Comparison of ENCODE assay signal across 8 mouse cellular contexts in the genomic region with DNA sequence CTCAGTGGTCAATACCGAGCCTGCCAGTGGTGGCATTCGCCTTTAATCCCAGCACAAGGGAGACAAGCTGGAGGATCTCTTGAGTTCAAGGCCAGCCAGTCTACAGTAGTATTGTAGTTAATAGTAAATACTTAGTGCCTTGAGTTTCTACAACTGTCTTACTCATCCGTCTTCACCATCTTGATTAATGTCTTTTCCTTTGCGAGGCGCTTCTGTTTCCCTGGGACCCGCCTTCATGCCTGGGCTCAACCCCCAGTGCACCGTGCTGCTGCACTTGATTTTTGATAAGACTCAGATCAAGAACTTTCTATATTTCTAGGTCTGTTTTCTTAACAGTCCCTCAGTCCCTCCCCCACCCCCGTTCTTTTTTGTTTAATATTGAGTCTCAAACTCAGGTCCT. TPM values are rescaled to one million over a fixed set of nuclear protein-coding genes. Genes with fewer than 3 reads are reported as not detected.
DNase-seq lines count a peak whose midpoint lies in the region; ATAC-seq and TF ChIP-seq lines count a peak whose summit lies in the region.

No protein-coding gene starts in this region.

- TF ChIP-seq POLR2A in olfactory bulb, adult 2 months (IDR thresholded peaks at IDR 0.05; ENCODE audit: insufficient read depth, low read depth, low read length), result no peak

- peak overlapping the region; percentile 100 for H3K4me2 ChIP-seq in lung, embryonic 14.5 days
- H3K4me2 ChIP-seq in embryonic facial prominence, embryonic 13.5 days, result peak overlapping the region; percentile 100
- peak overlapping the region; percentile 100 for H3K4me2 ChIP-seq in limb, embryonic 13.5 days (replicated peaks)

- H3K27ac ChIP-seq in lung, embryonic 14.5 days (ENCODE audit: low read depth), result no peak overlapping the region
- no peak overlapping the region for H3K27ac ChIP-seq in embryonic facial prominence, embryonic 13.5 days
- no peak overlapping the region for H3K27ac ChIP-seq in limb, embryonic 13.5 days
- no peak overlapping the region for H3K27ac ChIP-seq in olfactory bulb, adult 2 months (ENCODE audit: insufficient read depth, low read depth, low read length)

- no peak for TF ChIP-seq CTCF in lung, embryonic 14.5 days (IDR thresholded peaks at IDR 0.05; ENCODE audit: low read depth)
- no peak for TF ChIP-seq CTCF in olfactory bulb, adult 2 months (IDR thresholded peaks at IDR 0.05; ENCODE audit: insufficient read depth, low read depth, low read length)

- no peaks in the 10 kb centered on the region for H3K9me3 ChIP-seq in lung, embryonic 14.5 days (ENCODE audit: low read depth, low read length)
- H3K9me3 ChIP-seq in embryonic facial prominence, embryonic 13.5 days, result no peaks in the 10 kb centered on the region
- H3K9me3 ChIP-seq in limb, embryonic 13.5 days, result 0 out of 2 replicates have a peak, but pooled peaks cover 5% of the 10 kb centered on the region

- WGBS in lung, embryonic 14.5 days, result 29% methylated on average over 8 of the region's 8 CpGs
- WGBS in embryonic facial prominence, embryonic 13.5 days, result 41% methylated on average over 8 of the region's 8 CpGs
- 42% methylated on average over 8 of the region's 8 CpGs for WGBS in limb, embryonic 13.5 days
- WGBS in olfactory bulb, adult 2 months, result 31% methylated on average over 8 of the region's 8 CpGs

- no peak for DNase-seq in lung, embryonic 14.5 days
- no peak for DNase-seq in lung, adult 18-20 months
- no peak for DNase-seq in gastrocnemius, adult 8-10 months (ENCODE audit: low spot score in 2 of 2)
- DNase-seq in spleen, postnatal 10 days (ENCODE audit: low spot score in 2 of 2), result no peak
- no peak for DNase-seq in urinary bladder, postnatal 4 days (ENCODE audit: low spot score in 2 of 2)

- no peak overlapping the region; the same call in 1 of the 2 replicates for H3K9ac ChIP-seq in lung, embryonic 14.5 days
- H3K9ac ChIP-seq in embryonic facial prominence, embryonic 13.5 days, result peak overlapping the region; percentile 83; the same call in 1 of the 2 replicates
- peak overlapping the region; percentile 39; the same call in 1 of the 2 replicates for H3K9ac ChIP-seq in limb, embryonic 13.5 days

- H3K4me1 ChIP-seq in lung, embryonic 14.5 days (ENCODE audit: insufficient read depth), result 0 out of 2 replicates have a peak, but pooled peaks cover 3% of the 10 kb centered on the region
- H3K4me1 ChIP-seq in embryonic facial prominence, embryonic 13.5 days, result peaks cover 15% of the 10 kb centered on the region
- peaks cover 18% of the 10 kb centered on the region for H3K4me1 ChIP-seq in limb, embryonic 13.5 days
- peaks cover 14% of the 10 kb centered on the region; the same call in 1 of the 2 replicates for H3K4me1 ChIP-seq in olfactory bulb, adult 2 months (ENCODE audit: control insufficient read depth, insufficient read depth, low read length)

- no peaks in the 10 kb centered on the region for H3K36me3 ChIP-seq in lung, embryonic 14.5 days (ENCODE audit: insufficient read depth)
- H3K36me3 ChIP-seq in embryonic facial prominence, embryonic 13.5 days, result peaks cover 8% of the 10 kb centered on the region
- peaks cover 10% of the 10 kb centered on the region for H3K36me3 ChIP-seq in limb, embryonic 13.5 days

- peak overlapping the region; percentile 90 for H3K4me3 ChIP-seq in lung, embryonic 14.5 days (ENCODE audit: low read depth, low read length)
- peak overlapping the region; percentile 85; the same call in 1 of the 2 replicates for H3K4me3 ChIP-seq in embryonic facial prominence, embryonic 13.5 days
- peak overlapping the region; percentile 90 for H3K4me3 ChIP-seq in limb, embryonic 13.5 days
- peak overlapping the region; percentile 18; the same call in 1 of the 2 replicates for H3K4me3 ChIP-seq in olfactory bulb, adult 2 months (ENCODE audit: insufficient read depth, low read depth, low read length)

- H3K27me3 ChIP-seq in lung, embryonic 14.5 days (ENCODE audit: insufficient read depth, low read length), result no peaks in the 10 kb centered on the region
- H3K27me3 ChIP-seq in embryonic facial prominence, embryonic 13.5 days, result peaks cover 3% of the 10 kb centered on the region; the same call in 1 of the 2 replicates
- H3K27me3 ChIP-seq in limb, embryonic 13.5 days, result 0 out of 2 replicates have a peak, but pooled peaks cover 3% of the 10 kb centered on the region

- no peak for ATAC-seq in lung, embryonic 14.5 days (ENCODE audit: insufficient read depth)
- no peak for ATAC-seq in embryonic facial prominence, embryonic 13.5 days (ENCODE audit: insufficient number of reproducible peaks, insufficient read depth, low FRiP score, low TSS enrichment, low read depth)
- ATAC-seq in limb, embryonic 13.5 days (ENCODE audit: low FRiP score, low read depth), result no peak

RNA-seq across cellular contexts. Expression of gene Mpc1, which starts 2.4 kb away (rescaled TPM):
- 154 and 160 TPM in 2 replicates for polyA plus RNA-seq in lung, embryonic 14.5 days (2014; fragmentation: Nextera tagmentation; extraction: Ambion mirVana)
- polyA plus RNA-seq in embryonic facial prominence, embryonic 13.5 days (2015; fragmentation: Nextera tagmentation; extraction: Ambion mirVana), result 150 and 154 TPM in 2 replicates
- polyA plus RNA-seq in limb, embryonic 13.5 days (2015; fragmentation: Nextera tagmentation; extraction: Ambion mirVana), result 145 and 158 TPM in 2 replicates
- polyA plus RNA-seq in olfactory bulb, adult 2 months (2012; ENCODE audit: insufficient read depth, insufficient read length, low replicate concordance, missing spikeins), result not detected in 2 replicates
- 100 to 1,000 TPM; 425 to 485 (median 461) TPM for total RNA-seq in gastrocnemius, adult 8-10 months (2022)

RNA-seq across cellular contexts. Expression of gene Sft2d1, which starts 25.8 kb away (rescaled TPM):
- 61.0 and 67.4 TPM in 2 replicates for polyA plus RNA-seq in lung, embryonic 14.5 days (2014; fragmentation: Nextera tagmentation; extraction: Ambion mirVana)
- polyA plus RNA-seq in embryonic facial prominence, embryonic 13.5 days (2015; fragmentation: Nextera tagmentation; extraction: Ambion mirVana), result 58.9 and 67.8 TPM in 2 replicates
- polyA plus RNA-seq in limb, embryonic 13.5 days (2015; fragmentation: Nextera tagmentation; extraction: Ambion mirVana), result 60.9 and 66.4 TPM in 2 replicates
- polyA plus RNA-seq in olfactory bulb, adult 2 months (2012; ENCODE audit: insufficient read depth, insufficient read length, low replicate concordance, missing spikeins), result not detected in 2 replicates
- 1 to 10 TPM; 7.1 to 8.1 (median 7.7) TPM for total RNA-seq in gastrocnemius, adult 8-10 months (2022)

RNA-seq across cellular contexts. Expression of gene Ccr6, which starts 49.2 kb away (rescaled TPM):
- not detected in 2 replicates for polyA plus RNA-seq in lung, embryonic 14.5 days (2014; fragmentation: Nextera tagmentation; extraction: Ambion mirVana)
- polyA plus RNA-seq in embryonic facial prominence, embryonic 13.5 days (2015; fragmentation: Nextera tagmentation; extraction: Ambion mirVana), result not detected in 2 replicates
- 0.15 TPM in 1 of 2 replicates, not detected in the other for polyA plus RNA-seq in limb, embryonic 13.5 days (2015; fragmentation: Nextera tagmentation; extraction: Ambion mirVana)
- polyA plus RNA-seq in olfactory bulb, adult 2 months (2012; ENCODE audit: insufficient read depth, insufficient read length, low replicate concordance, missing spikeins), result not detected in 2 replicates
- total RNA-seq in gastrocnemius, adult 8-10 months (2022), result not detected

RNA-seq across cellular contexts. Expression of gene Prr18, which starts 52.2 kb away (rescaled TPM):
- polyA plus RNA-seq in lung, embryonic 14.5 days (2014; fragmentation: Nextera tagmentation; extraction: Ambion mirVana), result 2.1 and 2.3 TPM in 2 replicates
- 0.45 and 0.52 TPM in 2 replicates for polyA plus RNA-seq in embryonic facial prominence, embryonic 13.5 days (2015; fragmentation: Nextera tagmentation; extraction: Ambion mirVana)
- polyA plus RNA-seq in limb, embryonic 13.5 days (2015; fragmentation: Nextera tagmentation; extraction: Ambion mirVana), result 0.38 and 0.50 TPM in 2 replicates
- not detected in 2 replicates for polyA plus RNA-seq in olfactory bulb, adult 2 months (2012; ENCODE audit: insufficient read depth, insufficient read length, low replicate concordance, missing spikeins)
- under 1 TPM in 3 of 4 experiments, not detected in 1; 0.08 to 0.46 (median 0.10) TPM for total RNA-seq in gastrocnemius, adult 8-10 months (2022)

Comparison
In these comparisons a context has a peak if more than half of its experiments do, and no peak if none do; other contexts are left out.
1. H3K4me3 ChIP-seq: peak in every context shown above with its lines; median percentile 90 in lung, embryonic 14.5 days; 90 in limb, embryonic 13.5 days; 85 in embryonic facial prominence, embryonic 13.5 days; 18 in olfactory bulb, adult 2 months.
2. RNA of gene Mpc1, which starts 2.4 kb away (polyA plus RNA-seq): 154 to 160 TPM in lung, embryonic 14.5 days, 150 to 154 TPM in embryonic facial prominence, embryonic 13.5 days and 145 to 158 TPM in limb, embryonic 13.5 days; not detected in olfactory bulb, adult 2 months; every median in the first group is over 100 times any median in the second.
3. Peak in every context shown above with its lines, with median percentiles within 50 percentile points of each other: H3K4me2 ChIP-seq.